Mouse (Mus musculus) neural tube, embryonic 11.5 days (tissue): ENCODE measurements around the gene Vim. TPM values are rescaled to one million over a fixed set of nuclear protein-coding genes. Genes with fewer than 3 reads are reported as not detected.

ENCODE experiments used
- ATAC-seq: fragments of 200-750 bp; cut with Nextera tagmentation; 2 replicates; pipeline ENCODE4 v1.8.0; 2017; ENCODE audit warnings: moderate number of reproducible peaks, mild to moderate bottlenecking, moderate TSS enrichment, moderate library complexity; ENCODE audit not compliant: insufficient read depth, low FRiP score, low TSS enrichment
- DNase-seq: peaks from one replicate; pipeline ENCODE4 v3.0.0-alpha.2; 2015; ENCODE audit warnings: low spot score
- H3K27ac ChIP-seq: fragments of 300-500 bp; sonication (generic); 2 replicates; pipeline ENCODE4 v1.5.1; 2014; ENCODE audit warnings: low read depth, mild to moderate bottlenecking, low read length
- H3K27me3 ChIP-seq: fragments of 300-500 bp; sonication (generic); 2 replicates; pipeline ENCODE4 v1.6.1; 2014; ENCODE audit warnings: mild to moderate bottlenecking, low read length, mixed read lengths; ENCODE audit not compliant: control insufficient read depth, insufficient read depth
- H3K36me3 ChIP-seq: fragments of 300-500 bp; sonication (generic); 2 replicates; pipeline ENCODE4 v1.6.1; 2014; ENCODE audit warnings: mild to moderate bottlenecking, low read length, moderate library complexity, mixed read lengths; ENCODE audit not compliant: control insufficient read depth, insufficient read depth
- H3K4me1 ChIP-seq: fragments of 300-500 bp; sonication (generic); 2 replicates; pipeline ENCODE4 v1.6.1; 2014; ENCODE audit warnings: low read length, mixed read lengths; ENCODE audit not compliant: control insufficient read depth, insufficient read depth
- H3K4me2 ChIP-seq: fragments of 300-500 bp; sonication (generic); 2 replicates; pipeline ENCODE4 v1.6.1; 2014; ENCODE audit warnings: low read depth, mild to moderate bottlenecking, moderate library complexity
- H3K4me3 ChIP-seq: fragments of 300-500 bp; sonication (generic); 2 replicates; pipeline ENCODE4 v1.5.1; 2014; ENCODE audit warnings: low read depth, low read length
- H3K9ac ChIP-seq: fragments of 300-500 bp; sonication (generic); 2 replicates; pipeline ENCODE4 v1.6.1; 2014; ENCODE audit warnings: mild to moderate bottlenecking, low read length
- H3K9me3 ChIP-seq: fragments of 300-500 bp; sonication (generic); 2 replicates; pipeline ENCODE4 v1.6.1; 2016; ENCODE audit warnings: low read length; ENCODE audit not compliant: control insufficient read depth
- WGBS: fragments of 180-500 bp; shearing (Covaris S2); extraction: QIAGEN DNeasy Blood & Tissue Kit; methylation state at CpG from one replicate; pipeline ENCODE4 v1.1.7; 2014; 5-methylcytosine and 5-hydroxymethylcytosine counted together
- polyA plus RNA-seq: library from polyadenylated mRNA; unstranded; fragments of >200 nt; fragmentation: Nextera tagmentation; extraction: Ambion mirVana; gene quantifications from 2 replicates; pipeline ENCODE4 v1.2.1, GENCODE M21; 2014

The Vim gene
- polyA plus RNA-seq, 1 experiment from 2014 or later: 1,219 TPM

GRCm38 (mm10) chr2:13538704-13539377 is 34.9 kb upstream of the Vim start:
- H3K27me3 ChIP-seq: no peaks in the 10 kb centered on the region
- WGBS: 79% methylated on average over 6 of the region's 6 CpGs
- H3K36me3 ChIP-seq: no peaks in the 10 kb centered on the region
- H3K4me2 ChIP-seq: no peak overlapping the region
- peaks cover 5% of the 10 kb centered on the region; the same call in 1 of the 2 replicates for H3K4me1 ChIP-seq
- no peak overlapping the region for H3K4me3 ChIP-seq
- DNase-seq (no peak), ATAC-seq (no peak)
- H3K9ac ChIP-seq: no peak overlapping the region
- no peaks in the 10 kb centered on the region for H3K9me3 ChIP-seq
- no peak overlapping the region for H3K27ac ChIP-seq

DNA sequence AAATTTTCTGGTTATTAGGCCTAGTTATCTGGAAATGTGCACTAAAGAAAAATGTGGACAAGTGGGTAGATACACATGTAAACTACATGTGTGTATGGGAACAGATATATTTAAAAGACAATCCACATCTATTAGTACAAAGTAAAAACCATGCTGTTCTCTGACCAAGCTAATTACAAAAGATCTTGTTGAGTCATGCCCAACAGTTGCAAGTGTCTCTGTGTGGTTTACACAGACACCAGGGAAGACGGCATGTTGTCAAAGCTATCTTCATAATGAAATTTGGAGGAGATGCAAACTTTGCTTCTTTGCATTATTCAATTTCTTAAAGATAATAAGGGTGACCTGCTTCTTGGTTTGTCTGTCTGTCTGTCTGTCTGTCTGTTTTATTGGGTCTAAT is 33.9 kb upstream of the Vim start:
- H3K27ac ChIP-seq: no peak overlapping the region
- H3K9me3 ChIP-seq: no peaks in the 10 kb centered on the region
- no peak overlapping the region for H3K4me2 ChIP-seq
- H3K9ac ChIP-seq: no peak overlapping the region
- WGBS: 86% methylated on average over 1 of the region's 1 CpGs
- no peaks in the 10 kb centered on the region for H3K36me3 ChIP-seq
- no peaks in the 10 kb centered on the region for H3K27me3 ChIP-seq
- ATAC-seq (no peak), DNase-seq (no peak)
- H3K4me1 ChIP-seq: peaks cover 7% of the 10 kb centered on the region; the same call in 1 of the 2 replicates
- H3K4me3 ChIP-seq: no peak overlapping the region

DNA sequence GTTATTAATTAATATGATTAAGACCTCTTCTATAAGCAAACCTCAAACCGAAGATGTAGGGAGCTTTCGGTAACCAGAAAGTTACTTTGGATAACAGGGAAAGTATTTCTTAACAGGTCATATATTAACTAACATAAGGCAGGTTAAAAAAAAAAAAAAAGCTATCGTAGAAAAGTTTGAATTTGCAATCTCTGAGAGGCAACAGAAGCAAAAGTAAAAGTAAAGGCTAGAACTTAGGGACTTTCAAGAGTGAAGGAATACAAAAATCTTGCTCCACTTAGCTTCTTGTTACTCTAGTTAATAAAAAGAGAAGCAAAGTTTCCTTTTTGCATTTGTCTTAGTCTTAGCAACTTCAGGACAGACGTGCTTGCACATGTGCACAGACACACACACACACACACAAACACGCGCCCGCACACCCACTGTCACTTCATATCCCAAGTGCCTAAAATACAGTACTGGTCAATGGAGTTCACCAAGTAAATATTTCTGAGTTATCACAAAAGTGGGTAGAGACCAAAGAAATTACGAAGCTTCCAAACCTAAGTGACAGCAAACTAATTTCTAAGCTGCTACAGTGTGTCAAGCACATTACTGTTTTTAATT is 30.1 kb upstream of the Vim start:
- WGBS: 63% methylated on average over 8 of the region's 8 CpGs
- H3K4me2 ChIP-seq: peak overlapping the region; percentile 51
- ATAC-seq: peak; percentile 32
- no peaks in the 10 kb centered on the region for H3K36me3 ChIP-seq
- peak overlapping the region; percentile 53 for H3K4me3 ChIP-seq
- no peaks in the 10 kb centered on the region for H3K27me3 ChIP-seq
- peaks cover 7% of the 10 kb centered on the region; the same call in 1 of the 2 replicates for H3K4me1 ChIP-seq
- no peak for DNase-seq
- no peaks in the 10 kb centered on the region for H3K9me3 ChIP-seq
- peak overlapping the region; percentile 92; the same call in 1 of the 2 replicates for H3K27ac ChIP-seq
- H3K9ac ChIP-seq: peak overlapping the region; percentile 74

DNA sequence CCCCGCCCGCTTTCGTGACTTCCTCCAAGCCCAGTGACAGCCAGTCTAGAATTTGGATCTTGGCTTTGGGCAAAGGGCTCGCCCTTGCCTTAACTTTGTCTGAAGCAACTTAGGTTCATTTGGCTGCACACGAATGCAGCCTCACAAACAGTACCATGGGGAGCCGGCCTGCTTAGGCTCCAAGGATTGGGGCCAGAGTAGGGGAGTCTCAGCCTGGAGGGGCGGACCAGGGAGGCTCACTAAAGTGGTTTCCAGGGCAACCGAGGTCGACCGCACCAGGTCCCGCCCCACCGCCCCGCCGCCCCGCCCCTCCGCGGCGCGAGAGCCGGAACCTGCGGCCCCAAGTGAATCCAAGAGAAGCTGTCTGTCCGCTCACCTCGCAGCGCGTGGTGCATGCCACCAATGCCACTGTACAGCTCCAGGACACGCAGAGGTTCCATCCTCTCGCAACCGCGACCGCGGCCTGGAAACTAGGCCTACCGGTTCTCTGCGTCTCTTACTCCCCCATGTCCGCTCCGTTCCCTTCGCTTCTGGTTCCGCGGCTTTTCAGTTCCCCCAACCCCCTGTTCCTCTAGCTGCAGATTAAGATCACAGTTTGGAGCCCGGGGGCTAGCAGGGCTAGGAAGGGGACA is 29.4 kb upstream of the Vim start, which contains the start of gene Trdmt1:
Trdmt1 (minus strand) TSS at position 476 of the 632 bp plus-strand sequence.
- Histone ChIP-seq H3K4me2 (peak within 1 kb of the TSS; percentile 51), H3K4me1 (peaks cover 7% of the 10 kb centered on the region; the same call in 1 of the 2 replicates), H3K36me3 (no peaks in the 10 kb centered on the region), H3K27ac (peak within 1 kb of the TSS; percentile 92), H3K9ac (peak within 1 kb of the TSS; percentile 74), H3K4me3 (peak within 1 kb of the TSS; percentile 53), H3K9me3 (no peaks in the 10 kb centered on the region), H3K27me3 (no peaks in the 10 kb centered on the region)
- peak; percentile 91 for DNase-seq
- 2% methylated on average over 39 of the region's 39 CpGs for WGBS
- peak; percentile 99 for ATAC-seq

DNA sequence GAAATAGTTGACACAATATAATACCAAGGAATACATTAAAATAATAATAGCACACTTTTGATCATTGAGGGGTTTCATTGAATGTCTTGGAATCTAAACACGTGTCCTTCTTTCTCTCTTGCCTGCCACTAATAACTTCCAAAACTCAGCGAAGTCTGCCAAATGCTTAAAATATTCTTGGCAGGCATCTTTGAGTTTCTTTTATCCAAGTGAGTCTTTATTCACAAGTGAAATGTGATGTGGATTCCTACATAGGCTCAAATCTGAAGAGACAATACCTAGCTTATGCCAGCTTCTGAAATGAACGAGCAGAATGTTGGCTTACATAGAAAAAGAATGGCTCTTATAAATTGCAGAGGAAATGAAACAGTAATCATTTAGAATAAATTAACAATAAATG is 25.0 kb upstream of the Vim start:
- Histone ChIP-seq H3K27me3 (no peaks in the 10 kb centered on the region), H3K4me2 (no peak overlapping the region), H3K27ac (no peak overlapping the region), H3K9me3 (no peaks in the 10 kb centered on the region), H3K36me3 (no peaks in the 10 kb centered on the region), H3K4me1 (peaks cover 3% of the 10 kb centered on the region; the same call in 1 of the 2 replicates), H3K4me3 (no peak overlapping the region), H3K9ac (no peak overlapping the region)
- ATAC-seq: no peak
- WGBS: 82% methylated on average over 3 of the region's 3 CpGs
- DNase-seq: no peak

GRCm38 (mm10) chr2:13553966-13554365 is 19.8 kb upstream of the Vim start:
- WGBS: 81% methylated on average over 2 of the region's 2 CpGs
- DNase-seq: no peak
- H3K9me3 ChIP-seq: no peaks in the 10 kb centered on the region
- no peak for ATAC-seq
- H3K4me2 ChIP-seq: no peak overlapping the region
- H3K27me3 ChIP-seq: no peaks in the 10 kb centered on the region
- H3K9ac ChIP-seq: no peak overlapping the region
- H3K27ac ChIP-seq: no peak overlapping the region
- no peaks in the 10 kb centered on the region for H3K36me3 ChIP-seq
- H3K4me1 ChIP-seq: no peaks in the 10 kb centered on the region
- no peak overlapping the region for H3K4me3 ChIP-seq

GRCm38 (mm10) chr2:13556239-13556638 is 17.5 kb upstream of the Vim start:
- no peak overlapping the region for H3K9ac ChIP-seq
- no peaks in the 10 kb centered on the region for H3K9me3 ChIP-seq
- no peaks in the 10 kb centered on the region for H3K27me3 ChIP-seq
- H3K4me3 ChIP-seq: no peak overlapping the region
- H3K4me2 ChIP-seq: no peak overlapping the region
- DNase-seq: no peak
- H3K36me3 ChIP-seq: no peaks in the 10 kb centered on the region
- no peak overlapping the region for H3K27ac ChIP-seq
- H3K4me1 ChIP-seq: no peaks in the 10 kb centered on the region
- ATAC-seq: no peak

DNA sequence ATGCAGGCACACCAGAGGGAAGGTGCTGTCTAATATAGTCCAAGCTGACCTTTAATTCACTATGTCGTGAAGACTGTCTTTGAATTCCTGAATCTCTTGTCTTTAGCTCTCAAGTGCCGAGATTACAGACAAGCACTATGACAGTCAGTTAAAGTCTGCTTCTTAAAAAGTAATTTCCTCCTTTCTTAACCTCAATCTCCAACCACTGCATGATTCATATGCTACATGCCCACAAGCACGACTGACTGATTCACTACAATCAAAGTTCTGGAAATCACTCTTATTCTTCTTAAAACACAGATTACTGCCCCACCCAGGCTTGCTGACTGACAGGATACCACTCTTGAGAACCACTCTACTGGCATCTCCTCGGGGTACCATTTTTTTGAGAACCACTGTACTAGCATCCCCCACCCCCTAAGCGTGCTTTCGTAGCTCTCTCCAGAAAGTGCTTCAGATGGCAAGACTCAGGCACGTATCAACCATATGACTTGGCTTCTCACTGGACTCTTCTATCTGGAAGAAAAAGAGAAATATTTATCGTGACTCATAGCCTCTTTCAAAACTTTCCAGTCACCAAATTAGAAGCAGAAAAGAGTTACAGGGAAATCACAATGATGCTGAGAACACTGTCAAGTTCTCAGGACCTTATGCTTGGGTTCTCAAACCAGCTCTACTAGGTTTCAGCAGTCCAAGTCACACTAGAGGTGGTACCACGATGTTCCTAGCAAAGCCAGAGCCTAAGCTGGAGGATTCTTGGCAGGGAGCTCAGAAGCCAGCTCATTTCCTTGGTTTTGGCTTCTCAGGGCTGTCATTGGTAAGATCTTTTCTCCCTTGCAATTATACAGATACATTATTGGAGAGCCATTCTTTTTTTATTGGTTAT is 16.3 kb upstream of the Vim start:
- Histone ChIP-seq H3K27ac (no peak overlapping the region), H3K36me3 (no peaks in the 10 kb centered on the region), H3K9me3 (no peaks in the 10 kb centered on the region), H3K27me3 (no peaks in the 10 kb centered on the region), H3K4me1 (no peaks in the 10 kb centered on the region), H3K4me2 (no peak overlapping the region), H3K9ac (no peak overlapping the region), H3K4me3 (no peak overlapping the region)
- 89% methylated on average over 9 of the region's 9 CpGs for WGBS
- no peak for ATAC-seq
- no peak for DNase-seq
